8 mouse cellular contexts compared by ENCODE assay signal in the genomic region with DNA sequence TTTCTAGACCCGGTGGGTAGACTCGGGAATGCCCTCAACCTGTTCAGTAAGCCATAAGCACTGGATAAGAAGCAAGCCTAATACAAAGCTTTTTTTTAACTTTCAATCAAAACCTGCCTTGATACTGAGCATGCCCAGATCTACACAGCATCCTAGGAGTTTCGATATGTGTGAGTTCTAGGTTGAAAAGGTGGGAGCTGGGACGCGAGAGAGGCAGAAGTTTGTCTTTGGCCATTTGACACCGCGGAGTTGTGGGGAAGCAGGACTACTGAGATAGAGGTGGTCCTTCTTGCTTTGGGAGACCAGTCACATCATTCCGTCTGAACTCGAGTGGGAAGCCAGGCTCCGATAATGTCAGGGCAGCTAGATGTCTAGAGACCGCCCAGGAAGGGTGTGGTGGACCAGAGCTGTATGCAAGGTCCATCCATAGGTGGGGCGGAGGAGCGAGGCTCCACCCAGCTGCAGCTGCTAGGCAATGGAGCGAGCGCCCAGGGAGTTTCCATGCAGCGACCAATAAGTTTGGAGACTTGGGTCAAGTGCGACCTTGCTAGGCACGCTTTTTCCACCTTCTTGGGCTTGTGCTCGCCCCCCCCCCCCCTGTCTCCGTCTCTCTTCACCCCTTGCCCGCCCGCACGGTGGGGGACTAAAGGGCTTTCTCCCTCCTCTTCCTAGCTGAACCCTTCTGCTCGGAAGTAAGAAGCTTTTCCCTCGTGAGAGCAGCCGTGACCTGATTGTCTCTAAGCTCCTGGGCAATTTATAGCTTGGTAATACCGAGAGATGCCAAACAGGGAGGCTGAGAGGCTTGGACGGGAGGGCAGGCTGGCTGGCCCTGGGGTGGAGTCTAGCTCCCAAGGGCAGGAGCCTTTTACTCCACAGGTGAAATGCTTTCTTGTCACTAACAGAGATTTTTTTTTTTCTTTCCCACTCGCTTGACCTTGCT. TPM values are rescaled to one million over a fixed set of nuclear protein-coding genes. Genes with fewer than 3 reads are reported as not detected.
DNase-seq lines count a peak whose midpoint lies in the region; ATAC-seq and TF ChIP-seq lines count a peak whose summit lies in the region.

No protein-coding gene starts in this region.

- H3K9ac ChIP-seq in intestine, embryonic 16.5 days (ENCODE audit: low read depth, low read length) = no peak overlapping the region
- H3K9ac ChIP-seq in limb, embryonic 13.5 days = peak overlapping the region; percentile 2; the same call in 1 of the 2 replicates

- peak; percentile 6 for DNase-seq in kidney, adult 18-20 months
- no peak for DNase-seq in kidney, adult 11 months
- peak; percentile 79 to 82 for DNase-seq in cerebellum, adult 2 months
- DNase-seq in spleen, postnatal 4 days (ENCODE audit: low spot score in 2 of 2) = no peak

- peak overlapping the region; percentile 66 for H3K4me2 ChIP-seq in intestine, embryonic 16.5 days (ENCODE audit: low read depth, low read length)
- H3K4me2 ChIP-seq in limb, embryonic 13.5 days (replicated peaks) = peak overlapping the region; percentile 96

- no peak for TF ChIP-seq CTCF in cerebellum, adult 2 months (IDR thresholded peaks at IDR 0.05; ENCODE audit: borderline replicate concordance, insufficient read depth, low read depth, low read length)
- TF ChIP-seq CTCF in olfactory bulb, adult 2 months (IDR thresholded peaks at IDR 0.05; ENCODE audit: insufficient read depth, low read depth, low read length) = no peak

- no peaks in the 10 kb centered on the region for H3K36me3 ChIP-seq in intestine, embryonic 16.5 days (ENCODE audit: control insufficient read depth, insufficient read depth, low read length)
- H3K36me3 ChIP-seq in limb, embryonic 13.5 days = no peaks in the 10 kb centered on the region

- no peaks in the 10 kb centered on the region for H3K9me3 ChIP-seq in intestine, embryonic 16.5 days (ENCODE audit: control insufficient read depth, low read length)
- no peaks in the 10 kb centered on the region for H3K9me3 ChIP-seq in limb, embryonic 13.5 days

- H3K4me1 ChIP-seq in cerebellum, adult 2 months (ENCODE audit: control insufficient read depth, insufficient read depth, low read length) = no peaks in the 10 kb centered on the region; the same call in 1 of the 2 replicates
- peaks cover 11% of the 10 kb centered on the region for H3K4me1 ChIP-seq in intestine, embryonic 16.5 days (ENCODE audit: control insufficient read depth, insufficient read depth, low read length)
- peaks cover 15% of the 10 kb centered on the region for H3K4me1 ChIP-seq in limb, embryonic 13.5 days
- H3K4me1 ChIP-seq in olfactory bulb, adult 2 months (ENCODE audit: control insufficient read depth, insufficient read depth, low read length) = 0 out of 2 replicates have a peak, but pooled peaks cover 5% of the 10 kb centered on the region

- H3K27ac ChIP-seq in cerebellum, adult 2 months (ENCODE audit: insufficient read depth, low read length) = peak overlapping the region; percentile 14
- no peak overlapping the region for H3K27ac ChIP-seq in intestine, embryonic 16.5 days (ENCODE audit: low read length)
- no peak overlapping the region for H3K27ac ChIP-seq in limb, embryonic 13.5 days
- peak overlapping the region; percentile 76 for H3K27ac ChIP-seq in olfactory bulb, adult 2 months (ENCODE audit: insufficient read depth, low read depth, low read length)

- peak; percentile 75 for ATAC-seq in frontal cortex, adult (ENCODE audit: low TSS enrichment)
- peak; percentile 96 for ATAC-seq in intestine, embryonic 16.5 days
- peak; percentile 55 for ATAC-seq in limb, embryonic 13.5 days (ENCODE audit: low FRiP score, low read depth)

- H3K4me3 ChIP-seq in cerebellum, adult 2 months (replicated peaks; ENCODE audit: insufficient read depth, low read depth, low read length) = peak overlapping the region; percentile 63
- H3K4me3 ChIP-seq in intestine, embryonic 16.5 days (ENCODE audit: low read length) = peak overlapping the region; percentile 45
- peak overlapping the region; percentile 54 for H3K4me3 ChIP-seq in limb, embryonic 13.5 days
- peak overlapping the region; percentile 63 for H3K4me3 ChIP-seq in olfactory bulb, adult 2 months (ENCODE audit: insufficient read depth, low read depth, low read length)

- 0 out of 2 replicates have a peak, but pooled peaks have one; percentile 22 for TF ChIP-seq POLR2A in cerebellum, adult 2 months (IDR thresholded peaks at IDR 0.05; ENCODE audit: borderline replicate concordance, insufficient read depth, low read length)
- no peak for TF ChIP-seq POLR2A in olfactory bulb, adult 2 months (IDR thresholded peaks at IDR 0.05; ENCODE audit: insufficient read depth, low read depth, low read length)

- no peaks in the 10 kb centered on the region for H3K27me3 ChIP-seq in cerebellum, adult 2 months (ENCODE audit: control insufficient read depth, insufficient read depth, low read length)
- H3K27me3 ChIP-seq in intestine, embryonic 16.5 days (replicated peaks; ENCODE audit: control insufficient read depth, insufficient read depth, low read length) = peaks cover 15% of the 10 kb centered on the region
- peaks cover 53% of the 10 kb centered on the region for H3K27me3 ChIP-seq in limb, embryonic 13.5 days

- WGBS in cerebellum, adult 2 months = 2% methylated on average over 28 of the region's 29 CpGs
- WGBS in intestine, embryonic 16.5 days = under 1% methylated on average over 28 of the region's 29 CpGs
- WGBS in limb, embryonic 13.5 days = under 1% methylated on average over 27 of the region's 29 CpGs
- WGBS in olfactory bulb, adult 2 months = 3% methylated on average over 29 of the region's 29 CpGs

RNA-seq across cellular contexts. Expression of gene Syt1, which starts 0.7 kb away (rescaled TPM):
- polyA plus RNA-seq in cerebellum, adult 2 months (2012; rRNA removed) = 209 and 224 TPM in 2 replicates
- polyA plus RNA-seq in intestine, embryonic 16.5 days (2015; fragmentation: Nextera tagmentation; extraction: Ambion mirVana) = 6.9 and 7.0 TPM in 2 replicates
- 2.1 and 2.2 TPM in 2 replicates for polyA plus RNA-seq in limb, embryonic 13.5 days (2015; fragmentation: Nextera tagmentation; extraction: Ambion mirVana)
- polyA plus RNA-seq in olfactory bulb, adult 2 months (2012; ENCODE audit: insufficient read depth, insufficient read length, low replicate concordance, missing spikeins) = 322 and 384 TPM in 2 replicates

Comparison
In these comparisons a context has a peak if more than half of its experiments do, and no peak if none do; other contexts are left out.
1. DNase-seq: peak in kidney, adult 18-20 months (single experiment) and cerebellum, adult 2 months (2 of 2); none in kidney, adult 11 months (single experiment) and spleen, postnatal 4 days (0 of 2).
2. H3K27ac ChIP-seq: peak in cerebellum, adult 2 months (single experiment) and olfactory bulb, adult 2 months (single experiment); none in intestine, embryonic 16.5 days (single experiment) and limb, embryonic 13.5 days (single experiment).
3. RNA of gene Syt1, which starts 0.7 kb away (polyA plus RNA-seq): 322 to 384 TPM in olfactory bulb, adult 2 months and 209 to 224 TPM in cerebellum, adult 2 months; 6.9 to 7.0 TPM in intestine, embryonic 16.5 days and 2.1 to 2.2 TPM in limb, embryonic 13.5 days; every median in the first group is over 10 times any median in the second.
4. Peak in every context shown above with its lines, with median percentiles within 50 percentile points of each other: H3K4me3 ChIP-seq and ATAC-seq.